Mouse (Mus musculus) adrenal gland, postnatal 4 days (tissue): ENCODE data around the gene Washc4. TPM values are rescaled to one million over a fixed set of nuclear protein-coding genes. Genes with fewer than 3 reads are reported as not detected.

Experiments
- DNase-seq, 2 experiments: peaks; one replicate each; pipeline ENCODE4 v3.0.0; 2021 to 2022; ENCODE audit warnings: low spot score in 2 of 2, mixed read lengths in 2 of 2
- total RNA-seq, 2 experiments: library from RNA; stranded (reverse); gene quantifications; 2 replicates each; pipeline ENCODE4 v1.2.3; 2021

Washc4 gene
- total RNA-seq, 2 experiments from 2014 or later: 21.8 to 22.4 TPM

DNA sequence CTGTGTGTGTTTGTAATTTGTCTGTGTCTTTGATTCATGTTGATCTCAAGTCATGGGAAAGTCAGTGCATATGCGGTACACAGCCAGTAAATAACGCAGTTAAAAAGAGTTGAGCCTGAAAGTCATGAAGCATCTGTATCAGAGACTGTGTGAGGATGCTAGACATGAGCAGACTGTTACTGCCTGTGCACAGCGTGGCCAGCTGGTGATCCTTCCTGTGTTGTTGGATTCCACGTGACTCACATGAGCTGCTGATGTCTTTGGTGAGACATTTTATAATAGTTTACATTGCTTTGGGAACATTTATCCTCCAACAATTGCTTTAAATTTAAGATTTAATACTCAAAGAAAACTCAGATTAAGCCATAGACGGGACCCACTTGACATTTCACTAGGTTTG is 51.0 kb downstream of the Washc4 start:
- DNase-seq: no peak

DNA sequence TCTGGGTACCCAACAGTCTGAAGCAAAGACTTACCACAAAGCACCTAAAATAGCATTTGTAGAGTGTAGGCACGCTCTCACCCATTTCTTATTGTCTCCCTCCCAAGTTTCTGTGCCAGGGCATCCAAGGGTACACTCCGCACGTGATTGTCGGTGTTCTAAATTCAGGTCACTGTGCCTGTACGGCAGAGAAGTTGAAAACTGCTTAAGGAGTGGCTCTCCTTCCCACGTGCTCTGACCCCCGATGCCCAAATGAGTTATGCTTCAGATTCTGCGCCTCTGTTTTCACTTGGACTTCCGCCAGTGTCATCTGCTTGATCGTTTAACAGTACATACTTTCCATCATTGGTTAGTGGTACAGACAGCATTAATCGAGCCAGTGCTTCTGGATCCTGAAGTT is 57.1 kb downstream of the Washc4 start:
- no peak for DNase-seq

DNA sequence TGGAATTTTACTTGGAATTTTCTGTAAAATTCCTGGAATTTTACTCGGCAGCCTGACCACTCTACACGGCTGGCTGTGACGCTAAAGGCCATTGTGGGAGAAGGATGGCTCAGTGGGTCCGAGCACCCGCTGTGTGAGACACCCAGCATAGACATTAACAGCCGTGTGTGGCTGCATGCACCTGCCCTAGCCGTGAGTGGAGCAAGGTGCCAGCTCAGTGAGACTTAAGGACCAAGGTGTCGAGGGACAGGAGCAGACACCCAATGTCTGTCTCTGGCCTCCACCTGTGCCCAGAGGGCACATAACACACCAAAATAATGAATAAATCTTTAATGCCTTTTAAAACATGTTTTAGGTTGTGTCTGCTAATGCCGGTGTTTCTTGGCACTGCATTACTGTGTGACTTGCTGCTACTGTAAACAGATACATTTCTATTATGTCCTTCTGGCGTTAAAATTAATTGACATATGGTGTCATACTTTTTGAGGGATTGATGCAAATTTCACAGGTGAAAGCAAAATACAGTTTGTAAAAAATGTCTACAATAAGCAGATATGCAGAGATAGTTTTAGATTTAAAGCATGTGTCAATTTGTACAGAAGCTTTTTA is 60.5 kb downstream of the Washc4 start:
- DNase-seq: no peak

DNA sequence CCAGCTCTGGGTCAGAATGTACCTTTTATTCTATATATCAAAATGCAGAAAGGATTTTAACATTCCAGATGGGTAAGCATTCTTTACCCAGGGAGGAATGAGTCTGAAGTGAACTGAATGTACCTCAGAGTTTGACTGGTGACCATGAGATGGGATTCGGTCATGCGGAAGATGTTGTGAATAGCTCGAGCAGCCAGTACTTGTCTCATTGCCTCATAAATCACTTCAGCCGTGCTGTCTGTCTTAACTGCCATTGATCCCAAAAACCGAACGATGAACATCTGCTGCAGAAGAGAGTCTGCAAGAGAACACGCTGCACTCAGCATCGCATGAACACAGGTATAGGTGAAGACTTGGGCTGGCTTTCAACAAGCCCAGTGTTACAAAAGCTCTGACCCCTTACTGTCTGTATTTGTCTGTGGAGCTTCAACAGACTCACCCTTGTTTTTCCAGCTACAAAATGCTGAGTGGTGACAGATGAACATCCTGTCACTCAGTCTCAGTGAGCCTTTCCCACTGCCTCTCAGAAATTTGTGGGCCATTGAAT is 62.2 kb downstream of the Washc4 start:
- DNase-seq: no peak

DNA sequence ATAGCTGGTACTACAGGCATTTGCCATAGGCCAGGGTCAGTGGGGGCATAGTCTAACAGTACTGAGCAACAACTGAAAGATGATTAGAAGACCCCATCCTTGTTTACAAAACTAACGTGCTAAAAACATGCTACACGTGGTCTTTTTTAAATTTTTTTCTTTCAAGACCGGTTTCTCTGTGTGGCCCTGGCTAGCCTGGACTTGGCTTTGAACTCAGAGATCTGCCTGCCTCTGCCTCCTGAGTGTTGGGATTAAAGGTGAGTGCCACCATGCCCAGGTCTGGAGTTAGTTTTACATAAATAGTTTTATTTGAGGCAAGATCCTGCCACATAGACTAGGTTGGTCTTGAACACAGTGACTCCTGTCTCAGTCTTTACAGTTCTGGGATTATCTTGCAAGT is 63.6 kb downstream of the Washc4 start:
- no peak for DNase-seq

DNA sequence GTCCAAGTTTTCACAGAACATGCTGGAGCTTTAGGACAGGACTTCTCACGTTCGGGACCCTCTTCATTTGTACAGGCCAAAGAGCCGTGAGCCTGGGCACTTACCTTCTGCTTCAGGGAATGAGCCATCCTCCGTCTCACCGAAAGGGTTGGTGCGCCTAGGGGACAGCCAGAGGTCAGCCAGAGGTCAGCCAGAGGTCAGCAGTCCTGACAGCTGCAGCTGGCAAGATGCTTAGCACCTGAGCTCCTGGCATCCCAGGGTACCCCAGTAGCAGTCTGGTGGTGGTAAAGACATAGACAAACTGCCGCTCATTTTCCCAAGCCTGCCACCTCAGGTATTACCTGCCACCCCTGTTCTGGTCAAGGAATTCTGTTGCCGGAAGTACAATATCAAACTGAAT is 65.0 kb downstream of the Washc4 start:
- DNase-seq: no peak

DNA sequence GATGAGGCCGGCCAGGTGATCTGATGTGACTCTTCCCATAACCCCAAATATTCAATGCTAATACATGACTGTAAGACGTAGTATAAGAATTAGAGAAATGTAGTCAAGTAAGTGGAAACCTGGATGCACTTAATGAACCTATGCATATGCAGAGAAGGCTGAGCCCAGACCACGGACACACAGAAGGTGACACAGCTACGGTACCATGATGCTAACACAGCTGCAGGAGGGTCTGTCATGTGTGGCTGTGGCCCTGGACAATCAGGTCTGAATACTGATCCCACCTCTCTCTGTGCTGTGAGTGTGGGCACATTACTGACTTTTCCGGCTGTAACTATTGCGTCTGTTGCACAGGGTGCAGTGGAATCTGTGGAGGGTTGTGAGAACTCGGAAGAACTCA is 67.0 kb downstream of the Washc4 start:
- DNase-seq: no peak

DNA sequence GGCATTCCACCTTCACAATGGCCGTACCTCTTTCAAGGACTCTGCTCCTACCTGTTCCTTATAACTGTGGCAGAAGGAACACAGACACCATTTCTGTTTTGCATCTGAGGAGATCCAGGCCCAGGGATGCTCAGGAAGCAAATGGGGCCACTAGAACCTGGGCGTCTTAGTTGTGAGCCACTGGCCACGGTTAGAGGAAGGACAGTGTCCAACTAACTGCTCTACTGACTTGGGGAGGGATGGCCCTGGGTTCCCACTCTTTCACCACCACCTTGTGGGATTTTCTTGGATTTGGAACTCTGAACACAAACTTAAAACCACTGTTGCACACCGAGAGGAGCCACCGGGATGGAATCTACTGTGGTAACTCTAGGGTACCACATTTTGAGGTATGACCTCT is 68.3 kb downstream of the Washc4 start:
- no peak for DNase-seq

DNA sequence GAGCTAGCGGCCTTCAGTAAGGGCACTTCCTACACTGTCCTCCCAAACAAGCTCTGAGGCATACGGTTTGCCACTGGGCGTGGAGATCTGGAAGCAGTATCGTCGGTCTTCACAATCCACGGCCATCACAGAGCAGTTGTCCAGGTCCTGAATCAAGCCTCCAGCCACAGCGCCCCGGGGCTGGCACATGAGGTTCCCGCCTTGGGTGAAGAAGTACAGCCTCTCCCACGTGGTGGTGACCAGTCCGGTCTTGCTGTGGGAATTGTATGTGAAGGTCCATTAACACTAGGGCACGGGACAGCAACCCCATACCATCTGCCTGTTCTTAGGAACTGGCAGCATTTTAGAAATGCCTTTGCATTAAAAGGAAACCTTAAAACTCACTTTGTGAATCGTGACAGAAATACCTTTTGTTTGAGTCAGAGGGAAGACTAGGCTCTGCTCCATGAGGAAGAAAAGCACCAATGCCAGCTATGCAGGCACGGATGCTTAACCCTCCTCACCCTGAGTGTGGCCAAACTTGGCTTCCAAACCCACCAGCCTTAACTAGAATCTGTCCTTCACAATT is 69.2 kb downstream of the Washc4 start:
- no peak for DNase-seq

DNA sequence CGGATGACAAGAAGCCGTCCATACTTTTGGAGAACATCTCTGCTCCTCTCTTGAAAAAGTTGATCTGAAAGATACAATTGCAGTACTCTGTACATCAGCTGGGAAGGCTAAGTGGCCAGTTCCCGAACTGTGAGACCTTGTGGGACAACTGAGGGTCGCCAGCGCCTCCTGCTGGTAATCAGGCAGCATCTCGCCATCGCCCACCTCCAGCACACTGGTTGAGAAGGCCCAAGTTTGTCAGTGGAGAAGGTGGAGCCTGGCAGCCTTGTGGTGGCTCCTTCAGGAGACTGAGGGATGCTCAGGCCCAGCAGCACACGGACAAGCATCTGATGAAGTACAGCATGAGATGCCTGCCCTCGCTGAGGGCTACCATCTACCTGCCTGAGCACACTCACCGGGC is 73.8 kb downstream of the Washc4 start:
- no peak for DNase-seq

DNA sequence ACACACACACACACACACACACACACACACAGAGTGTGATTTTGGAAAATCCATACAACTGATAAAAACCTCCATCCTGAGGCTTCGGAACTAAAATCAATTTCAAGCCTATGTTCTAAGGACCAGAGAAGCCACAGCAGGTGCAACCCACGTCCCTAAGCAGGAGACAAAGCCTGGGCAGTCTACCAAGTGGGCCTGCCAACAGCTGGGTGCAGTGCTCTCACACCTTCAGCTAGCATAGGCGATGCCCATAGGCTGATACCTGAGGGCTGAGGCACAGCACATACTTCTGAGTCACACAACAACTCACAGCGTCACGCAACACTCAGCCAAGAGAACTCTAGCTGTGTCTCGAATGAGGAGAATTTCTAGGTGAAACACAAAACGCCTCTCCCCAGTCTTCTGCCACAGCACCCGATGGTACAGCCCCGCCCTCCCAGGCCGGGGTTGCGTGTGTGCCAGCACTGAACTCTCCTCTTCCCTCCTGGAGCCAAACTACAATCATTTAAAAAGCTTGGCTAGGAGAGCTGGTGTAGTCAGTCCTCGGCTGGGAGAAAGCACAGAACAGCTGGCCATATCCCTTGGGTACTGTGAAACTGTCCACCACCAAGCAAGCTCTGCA is 75.4 kb downstream of the Washc4 start:
- DNase-seq: no peak

DNA sequence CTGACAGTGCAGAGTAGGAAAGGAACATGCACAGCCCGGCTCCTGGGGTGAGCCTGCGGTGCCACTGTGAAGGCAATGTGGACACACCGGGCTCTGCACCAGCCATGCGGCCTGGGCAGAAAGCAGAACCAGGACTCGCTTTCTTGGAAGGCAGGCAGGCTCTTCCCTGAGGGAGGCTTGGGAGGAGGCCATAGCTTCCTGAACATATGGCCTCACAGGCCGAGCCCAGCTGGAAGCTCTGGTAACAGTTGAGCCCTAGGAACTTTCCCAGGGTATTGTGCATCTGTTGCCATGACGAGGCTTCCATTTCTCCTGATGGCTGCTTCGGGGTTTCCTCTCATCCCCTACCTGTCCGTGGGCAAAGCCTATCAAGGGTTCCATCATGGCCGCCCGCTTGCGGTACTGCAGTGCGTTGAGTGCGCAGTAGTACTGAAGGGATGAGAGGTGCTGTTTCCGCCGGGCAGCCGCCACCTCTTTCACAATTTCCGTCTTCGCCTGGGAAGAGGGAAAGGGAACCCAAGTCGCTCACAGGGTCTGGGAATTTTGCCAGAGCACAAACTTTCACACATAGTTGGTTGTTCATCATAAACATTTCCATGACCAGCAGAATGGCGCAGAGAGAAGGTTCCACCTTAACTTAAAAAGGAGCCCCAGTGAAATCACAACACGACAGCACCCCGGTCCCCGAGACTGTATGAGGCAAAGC is 77.0 kb downstream of the Washc4 start:
- DNase-seq: no peak

DNA sequence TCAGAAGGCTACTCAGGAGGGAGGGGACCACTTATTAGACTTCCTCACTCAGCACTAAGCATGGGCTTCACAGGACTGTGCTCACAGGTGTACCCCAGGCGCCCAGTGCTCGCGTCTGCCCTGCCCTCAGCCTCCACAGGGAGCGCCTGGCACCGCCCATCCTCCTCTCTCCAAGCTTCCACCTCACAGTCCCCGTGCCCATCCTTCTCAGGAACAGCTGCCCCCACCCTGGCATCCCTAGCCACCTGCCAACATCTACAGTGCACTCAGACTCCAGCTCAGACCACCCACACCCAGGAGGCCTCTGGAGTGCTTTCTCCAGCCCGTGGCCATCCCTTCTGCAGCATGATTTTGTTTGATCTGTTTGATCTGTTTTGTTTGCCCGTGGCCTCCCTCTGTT is 80.5 kb downstream of the Washc4 start:
- no peak for DNase-seq

DNA sequence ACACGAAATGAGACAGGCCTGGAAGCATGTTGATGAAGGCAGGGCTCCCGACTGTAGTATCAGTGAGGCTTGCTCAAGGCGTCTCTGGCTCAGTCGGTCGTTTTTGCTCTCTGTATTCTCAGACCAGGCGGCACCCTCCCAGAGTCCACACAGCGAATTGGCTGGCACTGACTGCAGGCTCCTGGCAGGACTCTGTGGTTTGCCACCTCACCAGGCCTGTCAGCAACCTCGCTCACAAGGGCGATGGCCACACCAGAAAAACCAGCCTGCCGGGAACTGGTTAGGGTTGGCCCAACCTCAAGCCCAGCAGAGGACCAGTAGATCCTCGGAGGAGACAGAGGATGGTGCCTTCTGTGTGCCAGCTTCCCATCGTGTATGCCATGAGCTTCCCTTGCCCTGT is 81.3 kb downstream of the Washc4 start:
- DNase-seq: no peak

DNA sequence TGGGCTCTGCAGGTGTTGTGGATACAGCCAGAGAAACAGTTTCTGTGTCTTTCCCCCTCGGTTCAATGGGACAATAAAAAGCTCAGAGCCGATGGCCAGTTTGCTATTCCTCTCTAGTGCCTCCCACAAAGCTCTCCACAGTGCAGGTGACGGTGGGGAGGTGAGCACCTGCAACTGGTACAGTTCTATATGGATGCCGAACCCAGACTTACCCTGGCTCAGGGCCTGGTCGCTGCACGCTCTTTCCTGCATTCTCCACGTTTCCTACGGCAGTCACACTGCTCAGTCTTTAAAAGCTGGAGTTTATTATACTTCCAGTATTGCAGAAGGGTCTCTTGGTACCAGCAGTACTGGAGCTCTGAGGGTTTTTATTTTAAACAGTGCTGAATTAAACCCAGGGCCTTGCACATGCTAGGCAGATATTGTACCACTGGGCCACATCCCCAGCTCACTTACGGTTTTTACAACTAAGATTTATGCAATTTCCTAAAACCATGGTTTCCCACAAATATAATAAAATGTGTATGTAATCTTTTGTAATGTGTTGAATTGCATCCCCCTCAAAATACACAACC is 83.6 kb downstream of the Washc4 start:
- no peak for DNase-seq

DNA sequence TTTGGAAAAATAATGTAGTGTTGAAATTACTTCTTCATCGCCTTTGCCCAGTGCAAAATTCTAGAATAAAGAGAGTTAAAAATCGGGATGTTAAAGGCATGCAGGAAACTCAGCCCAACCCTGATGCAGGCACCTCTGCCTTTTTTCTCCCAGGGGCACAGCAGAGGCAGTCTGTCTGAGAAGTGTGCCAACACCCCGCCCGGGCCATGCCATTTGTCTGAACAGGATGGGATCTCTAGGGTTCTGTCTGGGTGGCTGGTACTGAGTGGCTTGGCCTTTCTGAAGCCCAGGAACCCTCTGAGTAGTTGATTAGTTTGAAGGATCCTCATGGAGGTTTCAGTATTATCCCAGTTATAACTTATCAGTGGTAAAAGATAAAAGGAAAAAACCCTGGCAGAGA is 84.7 kb downstream of the Washc4 start:
- DNase-seq: no peak

DNA sequence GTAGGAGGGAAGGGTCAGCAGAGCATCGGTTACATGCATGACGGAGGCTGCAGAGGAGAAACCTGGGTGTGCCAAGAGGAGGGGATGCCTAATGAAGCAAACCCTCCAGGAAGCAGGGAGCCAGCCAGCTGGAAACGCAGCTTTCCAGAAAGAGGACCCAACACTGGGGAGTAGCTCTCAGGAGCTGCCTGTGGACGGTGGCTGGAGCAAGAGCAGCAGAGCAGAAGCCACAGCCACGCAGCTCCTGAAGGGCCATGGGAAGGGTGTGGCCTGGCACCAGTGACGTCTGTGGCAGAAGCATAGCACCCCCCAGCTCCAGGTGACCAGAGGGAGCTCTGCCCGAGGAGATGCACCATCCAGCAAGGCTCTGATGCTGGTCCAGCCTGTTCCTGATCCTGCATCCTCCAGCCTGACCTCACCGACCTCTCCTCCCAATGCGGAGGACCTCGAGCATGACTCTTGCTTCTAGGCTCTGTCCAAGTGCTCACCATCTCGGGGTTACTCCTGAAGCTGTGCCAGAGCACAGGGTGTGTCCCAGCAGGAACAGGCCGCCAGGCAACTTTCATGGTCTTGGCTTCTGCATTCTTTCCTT is 85.7 kb downstream of the Washc4 start:
- no peak for DNase-seq

DNA sequence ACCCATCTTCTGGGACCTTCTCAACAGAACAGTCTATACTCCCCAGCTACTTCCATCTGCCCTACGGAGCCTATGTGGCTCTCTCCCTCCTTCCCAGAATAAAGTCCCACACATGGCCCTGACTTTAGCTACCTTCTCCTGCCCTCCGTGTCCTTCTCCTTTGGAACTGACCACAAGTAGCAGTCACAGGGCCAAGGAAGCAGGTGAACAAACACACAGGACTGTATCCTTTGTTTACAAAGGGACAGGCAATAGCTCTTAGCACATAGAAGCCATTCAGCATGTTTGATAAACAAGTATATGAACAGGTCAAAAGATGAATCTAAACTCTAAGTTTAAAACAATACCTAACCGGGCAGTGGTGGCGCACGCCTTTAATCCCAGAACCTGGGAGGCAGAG is 86.3 kb downstream of the Washc4 start:
- DNase-seq: no peak

DNA sequence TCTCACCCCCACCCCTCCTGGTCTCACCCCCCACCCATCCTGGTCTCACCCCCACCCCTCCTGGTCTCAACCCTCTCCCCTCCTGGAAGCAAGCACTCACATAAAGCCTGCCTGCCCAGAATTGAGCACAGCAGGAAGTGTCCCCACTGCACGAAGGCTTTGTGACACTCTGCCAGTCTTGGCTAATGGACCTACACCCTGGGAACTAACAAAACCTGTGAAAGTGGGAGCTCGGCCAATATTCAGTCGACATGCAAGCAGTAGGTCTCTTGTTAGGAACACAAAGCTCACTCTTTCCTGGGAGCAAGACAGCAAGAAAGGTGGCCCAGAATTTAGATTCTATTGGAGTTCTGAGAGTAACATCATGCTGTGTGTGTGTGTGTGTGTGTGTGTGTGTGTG is 87.3 kb downstream of the Washc4 start:
- no peak for DNase-seq

DNA sequence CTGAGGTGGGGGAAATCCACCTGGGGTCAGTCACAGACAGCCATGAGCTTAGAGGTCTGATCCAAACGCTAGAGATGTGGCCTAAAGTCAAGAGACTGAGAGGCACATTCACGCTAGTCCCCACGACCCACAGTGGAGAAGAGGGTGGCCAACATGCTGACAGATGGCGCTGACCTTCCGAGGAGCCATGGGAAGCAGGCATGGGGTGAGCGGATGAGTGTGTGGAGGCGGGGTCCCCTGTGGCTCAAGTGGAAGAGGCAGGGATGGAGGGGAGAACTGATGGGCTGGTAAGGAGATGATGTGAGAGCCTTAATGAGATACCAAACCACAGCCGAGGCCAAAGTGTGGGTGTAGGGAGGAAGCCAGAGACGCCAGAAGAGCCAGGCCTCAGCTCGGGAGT is 88.2 kb downstream of the Washc4 start:
- DNase-seq: no peak

DNA sequence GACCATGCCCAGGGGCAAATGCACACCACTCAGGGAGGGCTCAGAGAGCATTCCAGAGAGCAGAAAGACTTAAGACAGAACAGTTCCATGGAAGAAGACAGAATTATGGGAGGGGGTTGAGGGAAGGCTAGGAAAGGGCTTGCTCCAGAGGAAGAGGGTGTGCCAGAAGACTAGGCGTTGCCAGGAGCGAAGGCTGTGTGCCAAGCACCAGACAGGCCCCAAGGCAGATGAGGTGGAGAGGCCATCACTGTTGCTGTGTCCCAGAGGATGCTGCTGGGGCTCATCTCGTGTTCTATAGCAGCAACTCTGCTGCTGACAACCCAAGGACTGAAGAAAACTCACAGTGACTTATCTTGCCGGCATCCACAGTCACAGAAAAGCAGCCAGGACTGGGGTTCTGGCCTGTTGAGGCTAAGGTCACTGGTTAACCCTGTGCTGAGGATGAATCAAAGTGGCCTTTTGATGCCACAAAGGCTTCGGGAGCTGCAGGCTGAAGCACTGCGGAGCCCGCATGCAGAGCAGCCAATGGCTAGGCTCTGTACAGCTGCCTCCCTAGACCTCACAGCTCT is 89.3 kb downstream of the Washc4 start:
- no peak for DNase-seq
